Mouse (Mus musculus) limb, embryonic 14.5 days (tissue): ENCODE results near the gene Phpt1. TPM values are rescaled to one million over a fixed set of nuclear protein-coding genes. Genes with fewer than 3 reads are reported as not detected.
"Not testable (repeated sequence)": the region's sequence is repeated elsewhere in the genome, so short reads cannot be mapped to it uniquely, and the experiment has no call there.

Experiments
- ATAC-seq: fragments of 200-750 bp; cut with Nextera tagmentation; 2 replicates; pipeline ENCODE4 v1.8.0; 2017; ENCODE audit warnings: low read depth, moderate number of reproducible peaks, moderate TSS enrichment; ENCODE audit not compliant: low FRiP score
- DNase-seq: peaks from one replicate; pipeline ENCODE4 v3.0.0-alpha.2; 2015; ENCODE audit warnings: low spot score
- H3K27ac ChIP-seq: fragments of 300-500 bp; sonication (generic); replicated peaks from 2 replicates; pipeline ENCODE4 v1.5.1; 2014; ENCODE audit warnings: low read depth, mild to moderate bottlenecking, low read length, moderate library complexity, mixed read lengths
- H3K27me3 ChIP-seq: fragments of 300-500 bp; sonication (generic); 2 replicates; pipeline ENCODE4 v1.6.1; 2014; ENCODE audit warnings: low read length, mixed read lengths; ENCODE audit not compliant: control insufficient read depth, insufficient read depth
- H3K36me3 ChIP-seq: fragments of 300-500 bp; sonication (generic); 2 replicates; pipeline ENCODE4 v1.6.1; 2014; ENCODE audit warnings: mild to moderate bottlenecking, low read length, moderate library complexity, mixed read lengths; ENCODE audit not compliant: control insufficient read depth, insufficient read depth
- H3K4me1 ChIP-seq: fragments of 300-500 bp; sonication (generic); 2 replicates; pipeline ENCODE4 v1.6.1; 2014; ENCODE audit warnings: antibody characterized with exemption, low read length, mixed read lengths; ENCODE audit not compliant: control insufficient read depth, insufficient read depth
- H3K4me2 ChIP-seq: fragments of 300-500 bp; sonication (generic); replicated peaks from 2 replicates; pipeline ENCODE4 v1.6.1; 2014; ENCODE audit warnings: low read depth, mild to moderate bottlenecking, low read length, moderate library complexity; ENCODE audit not compliant: severe bottlenecking
- H3K4me3 ChIP-seq: fragments of 300-500 bp; sonication (generic); replicated peaks from 2 replicates; pipeline ENCODE4 v1.5.1; 2014; ENCODE audit warnings: low read length
- H3K9ac ChIP-seq: fragments of 300-500 bp; sonication (generic); 2 replicates; pipeline ENCODE4 v1.6.1; 2014; ENCODE audit warnings: mild to moderate bottlenecking, low read depth, low read length, moderate library complexity; ENCODE audit not compliant: severe bottlenecking
- H3K9me3 ChIP-seq: fragments of 300-500 bp; sonication (generic); 2 replicates; pipeline ENCODE4 v1.6.1; 2016; ENCODE audit warnings: low read length; ENCODE audit not compliant: control insufficient read depth
- POLR2A ChIP-seq: fragments of 200-500 bp; IDR thresholded peaks from 2 replicates; pipeline ENCODE4 v1.8.0; 2012; ENCODE audit warnings: inconsistent platforms, mild to moderate bottlenecking, moderate library complexity, borderline replicate concordance; ENCODE audit not compliant: insufficient read depth, insufficient read length; ENCODE audit errors: extremely low read depth
- WGBS: fragments of 180-500 bp; shearing (Covaris S2); extraction: QIAGEN DNeasy Blood & Tissue Kit; methylation state at CpG from one replicate; pipeline ENCODE4 v1.1.7; 2014; 5-methylcytosine and 5-hydroxymethylcytosine counted together
- polyA plus RNA-seq, 2 experiments: library from polyadenylated mRNA; depleted of rRNA in 1 of 2; stranded (reverse) in 1 of 2; unstranded in 1 of 2; fragments of >200 nt; fragmentation: Nextera tagmentation in 1 of 2; extraction: Ambion mirVana in 1 of 2; gene quantifications; 2 replicates each; pipeline versions ENCODE4 v1.2.1 to v1.2.3; 2012 to 2014

Phpt1 gene
- polyA plus RNA-seq, 2 experiments = 137 to 167 TPM

- H3K27ac ChIP-seq = peak overlapping the region; percentile 55; the same call in 1 of the 2 replicates
- ATAC-seq (no peak; the same call in 1 of the 2 replicates), DNase-seq (no peak)
- H3K4me3 ChIP-seq = peak overlapping the region; percentile 92
- H3K4me2 ChIP-seq = peak overlapping the region; percentile 91
- peaks cover 12% of the 10 kb centered on the region for H3K4me1 ChIP-seq
- H3K36me3 ChIP-seq = peaks cover 32% of the 10 kb centered on the region
- no peaks in the 10 kb centered on the region for H3K27me3 ChIP-seq
- under 1% methylated on average over 24 of the region's 24 CpGs for WGBS
- no peaks in the 10 kb centered on the region for H3K9me3 ChIP-seq
- no peak for TF ChIP-seq POLR2A
- peak overlapping the region; percentile 83 for H3K9ac ChIP-seq
Observed at GRCm38 (mm10) chr2:25557964-25558360, 17.1 kb downstream of the Phpt1 start.

GRCm38 (mm10) chr2:25557221-25557963 is 17.6 kb downstream of the Phpt1 start, which contains the start of gene Edf1:
TSS of gene Edf1 (plus strand) at chr2:25557847.
- Histone ChIP-seq H3K36me3 (peaks cover 26% of the 10 kb centered on the region), H3K27me3 (no peaks in the 10 kb centered on the region), H3K9ac (peak within 1 kb of the TSS; percentile 83), H3K9me3 (no peaks in the 10 kb centered on the region), H3K4me2 (peak within 1 kb of the TSS; percentile 91), H3K4me1 (peaks cover 12% of the 10 kb centered on the region), H3K4me3 (peak within 1 kb of the TSS; percentile 92), H3K27ac (peak within 1 kb of the TSS; percentile 55)
- TF ChIP-seq POLR2A = peak; percentile 92
- 1% methylated on average over 41 of the region's 61 CpGs for WGBS
- ATAC-seq (peak; percentile 98), DNase-seq (peak; percentile 92)

DNA sequence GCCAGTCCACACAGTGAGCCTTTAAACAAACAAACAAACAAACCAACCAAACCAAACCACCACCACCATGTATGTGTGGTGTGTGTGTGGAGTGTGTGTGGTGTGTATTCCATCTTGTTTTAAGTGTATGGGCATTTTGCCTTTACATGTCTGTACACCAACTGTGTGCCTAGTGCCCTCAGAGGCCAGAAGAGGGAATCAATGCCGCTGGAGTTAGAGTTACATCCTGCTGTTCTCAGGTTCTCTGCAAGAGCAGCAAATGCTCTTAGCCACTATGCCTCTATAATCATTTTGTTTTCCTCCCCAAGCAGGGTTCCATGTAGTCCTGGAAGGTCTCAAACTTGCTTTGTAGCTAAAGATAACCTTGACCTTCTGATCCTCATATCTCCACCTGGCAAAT is 18.7 kb downstream of the Phpt1 start:
- whole genome bisulfite sequencing = 57% methylated on average over 1 of the region's 1 CpGs
- H3K4me3 ChIP-seq = no peak overlapping the region
- H3K27me3 ChIP-seq = no peaks in the 10 kb centered on the region
- peaks cover 12% of the 10 kb centered on the region for H3K4me1 ChIP-seq
- H3K4me2 ChIP-seq = no peak overlapping the region
- ATAC-seq = no peak
- no peak overlapping the region for H3K27ac ChIP-seq
- no peak for DNase-seq
- no peak for TF ChIP-seq POLR2A
- H3K36me3 ChIP-seq = peaks cover 15% of the 10 kb centered on the region
- H3K9ac ChIP-seq = no peak overlapping the region
- H3K9me3 ChIP-seq = no peaks in the 10 kb centered on the region

DNA sequence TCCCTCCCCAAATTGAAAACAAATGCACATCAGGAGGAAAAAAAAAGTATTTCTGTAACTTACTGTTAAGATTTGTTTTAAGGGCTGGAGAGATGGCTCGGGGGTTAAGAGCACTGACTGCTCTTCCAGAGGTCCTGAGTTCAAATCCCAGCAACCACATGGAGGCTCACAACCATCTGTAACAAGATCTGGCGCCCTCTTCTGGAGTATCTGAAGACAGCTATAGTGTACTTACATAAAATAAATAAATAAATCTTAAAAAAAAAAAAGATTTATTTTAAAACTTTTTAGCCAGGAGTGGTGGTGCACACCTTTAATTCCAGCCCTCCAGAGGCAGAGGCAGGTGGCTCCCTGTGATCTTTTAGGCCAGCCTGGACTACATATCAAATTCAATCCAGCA is 19.5 kb downstream of the Phpt1 start:
- 47% methylated on average over 2 of the region's 2 CpGs for WGBS
- not testable (repeated sequence) for H3K27ac ChIP-seq, H3K9ac ChIP-seq, DNase-seq, H3K27me3 ChIP-seq, H3K36me3 ChIP-seq, H3K9me3 ChIP-seq, H3K4me2 ChIP-seq, H3K4me3 ChIP-seq, ATAC-seq
- H3K4me1 ChIP-seq = peaks cover 12% of the 10 kb centered on the region

- not testable (repeated sequence) for DNase-seq, H3K36me3 ChIP-seq, H3K4me3 ChIP-seq, H3K27me3 ChIP-seq, H3K9ac ChIP-seq, H3K4me1 ChIP-seq, H3K4me2 ChIP-seq, ATAC-seq, H3K9me3 ChIP-seq, H3K27ac ChIP-seq
- WGBS = 86% methylated on average over 4 of the region's 4 CpGs
Observed at GRCm38 (mm10) chr2:25553171-25553786, 21.7 kb downstream of the Phpt1 start.
